Mouse (Mus musculus) kidney, adult 2 months (tissue): ENCODE results near the gene Ccs. TPM values are rescaled to one million over a fixed set of nuclear protein-coding genes. Genes with fewer than 3 reads are reported as not detected.

Source experiments
- DNase-seq: peaks from one replicate; pipeline ENCODE4 v3.0.0; 2021
- H3K27ac ChIP-seq: fragments of 200-500 bp; 2 replicates; pipeline ENCODE4 v1.5.1; 2012; ENCODE audit warnings: low read depth, low read length, control low read depth, inconsistent platforms; ENCODE audit not compliant: insufficient read depth
- H3K27me3 ChIP-seq: fragments of 200-500 bp; replicated peaks from 2 replicates; pipeline ENCODE4 v1.6.1; 2012; ENCODE audit warnings: mild to moderate bottlenecking, moderate library complexity, low read length, inconsistent platforms; ENCODE audit not compliant: control insufficient read depth, insufficient read depth
- H3K36me3 ChIP-seq: fragments of 200-500 bp; 2 replicates; pipeline ENCODE4 v1.6.1; 2012; ENCODE audit warnings: mild to moderate bottlenecking, moderate library complexity, low read length, inconsistent platforms; ENCODE audit not compliant: control insufficient read depth, insufficient read depth
- H3K4me1 ChIP-seq: fragments of 200-500 bp; 2 replicates; pipeline ENCODE4 v1.6.1; 2011; ENCODE audit warnings: low read length; ENCODE audit not compliant: control insufficient read depth, insufficient read depth
- H3K4me3 ChIP-seq: fragments of 200-500 bp; 2 replicates; pipeline ENCODE4 v1.5.1; 2011; ENCODE audit warnings: mild to moderate bottlenecking, low read depth, low read length, control low read depth; ENCODE audit not compliant: insufficient read depth
- CTCF ChIP-seq: fragments of 200-500 bp; conservative IDR thresholded peaks from 2 replicates; pipeline ENCODE4 v1.5.1; 2011; ENCODE audit warnings: low read depth, mild to moderate bottlenecking, control low read depth, low read length, moderate library complexity, mixed read lengths; ENCODE audit not compliant: insufficient read depth, insufficient read length
- POLR2A ChIP-seq: fragments of 200-500 bp; IDR thresholded peaks from one replicate; pipeline ENCODE4 v1.6.1; 2011; ENCODE audit warnings: low read depth, low read length, control low read depth
- WGBS: fragments of 180-500 bp; shearing (Covaris S2); methylation state at CpG from one replicate; pipeline ENCODE4 v1.1.7; 2018; 5-methylcytosine and 5-hydroxymethylcytosine counted together
- polyA plus RNA-seq: library from polyadenylated mRNA; depleted of rRNA; stranded (reverse); fragments of >200 nt; gene quantifications from 2 replicates; pipeline ENCODE4 v1.2.3, GENCODE M21; 2012

Ccs gene
- polyA plus RNA-seq, 1 experiment, result 192 TPM

- DNase-seq, result peak; percentile 40
- H3K27ac ChIP-seq, result no peak overlapping the region
- no peak overlapping the region for H3K4me3 ChIP-seq
- H3K36me3 ChIP-seq, result no peaks in the 10 kb centered on the region; the same call in 1 of the 2 replicates
- 6% methylated on average over 17 of the region's 17 CpGs for WGBS
- H3K27me3 ChIP-seq, result no peaks in the 10 kb centered on the region
- no peak for TF ChIP-seq POLR2A
- no peak for TF ChIP-seq CTCF
- no peaks in the 10 kb centered on the region for H3K4me1 ChIP-seq
Measured at GRCm38 (mm10) chr19:4865147-4865546, 26.0 kb upstream of the Ccs start.

DNA sequence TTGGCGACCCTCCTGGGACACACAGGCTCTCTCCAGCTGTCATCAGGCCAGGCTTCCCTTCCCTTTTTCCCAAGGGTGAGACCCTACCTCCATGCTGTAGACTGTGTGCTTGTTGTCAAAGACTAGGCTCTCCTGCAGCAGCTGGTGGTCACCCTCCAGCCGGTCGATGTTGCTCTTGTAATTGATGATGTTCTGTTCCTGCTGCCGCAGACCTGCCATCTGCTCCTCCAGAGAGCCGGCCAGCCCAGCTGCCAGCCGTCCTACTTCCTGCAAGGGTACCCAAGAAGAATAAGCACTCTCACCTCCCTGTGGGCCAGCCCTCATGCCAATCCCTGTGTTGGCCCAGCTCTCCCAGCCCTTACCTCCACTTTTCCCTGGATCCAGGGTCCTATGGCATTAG is 23.9 kb upstream of the Ccs start:
- H3K4me3 ChIP-seq, result no peak overlapping the region
- WGBS, result 59% methylated on average over 6 of the region's 6 CpGs

GRCm38 (mm10) chr19:4859081-4859480 is 19.9 kb upstream of the Ccs start:
- Histone ChIP-seq H3K4me3 (no peak overlapping the region), H3K36me3 (no peaks in the 10 kb centered on the region; the same call in 1 of the 2 replicates), H3K27ac (no peak overlapping the region), H3K4me1 (peaks cover 10% of the 10 kb centered on the region; the same call in 1 of the 2 replicates), H3K27me3 (no peaks in the 10 kb centered on the region)
- WGBS, result 74% methylated on average over 6 of the region's 6 CpGs
- TF ChIP-seq POLR2A (no peak), CTCF (no peak)
- DNase-seq, result no peak

More for the DNA sequence above, 23.9 kb upstream of the Ccs start:
- Histone ChIP-seq H3K27me3 (no peaks in the 10 kb centered on the region), H3K4me1 (no peaks in the 10 kb centered on the region), H3K36me3 (no peaks in the 10 kb centered on the region; the same call in 1 of the 2 replicates), H3K27ac (no peak overlapping the region)
- no peak for DNase-seq
- TF ChIP-seq POLR2A (no peak), CTCF (no peak)

GRCm38 (mm10) chr19:4855951-4856350 is 16.8 kb upstream of the Ccs start:
- Histone ChIP-seq H3K4me1 (peaks cover 10% of the 10 kb centered on the region; the same call in 1 of the 2 replicates), H3K4me3 (peak overlapping the region; percentile 71; the same call in 1 of the 2 replicates), H3K36me3 (no peaks in the 10 kb centered on the region; the same call in 1 of the 2 replicates), H3K27me3 (no peaks in the 10 kb centered on the region), H3K27ac (no peak overlapping the region)
- no peak for TF ChIP-seq POLR2A
- TF ChIP-seq CTCF, result no peak
- DNase-seq, result no peak
- 83% methylated on average over 4 of the region's 4 CpGs for WGBS

GRCm38 (mm10) chr19:4855470-4855820 is 16.3 kb upstream of the Ccs start:
- 3% methylated on average over 14 of the region's 14 CpGs for WGBS
- no peaks in the 10 kb centered on the region; the same call in 1 of the 2 replicates for H3K36me3 ChIP-seq
- H3K4me1 ChIP-seq, result peaks cover 10% of the 10 kb centered on the region; the same call in 1 of the 2 replicates
- TF ChIP-seq POLR2A (no peak), CTCF (no peak)
- H3K27me3 ChIP-seq, result no peaks in the 10 kb centered on the region
- DNase-seq, result no peak
- peak overlapping the region; percentile 37 for H3K27ac ChIP-seq
- peak overlapping the region; percentile 71 for H3K4me3 ChIP-seq

DNA sequence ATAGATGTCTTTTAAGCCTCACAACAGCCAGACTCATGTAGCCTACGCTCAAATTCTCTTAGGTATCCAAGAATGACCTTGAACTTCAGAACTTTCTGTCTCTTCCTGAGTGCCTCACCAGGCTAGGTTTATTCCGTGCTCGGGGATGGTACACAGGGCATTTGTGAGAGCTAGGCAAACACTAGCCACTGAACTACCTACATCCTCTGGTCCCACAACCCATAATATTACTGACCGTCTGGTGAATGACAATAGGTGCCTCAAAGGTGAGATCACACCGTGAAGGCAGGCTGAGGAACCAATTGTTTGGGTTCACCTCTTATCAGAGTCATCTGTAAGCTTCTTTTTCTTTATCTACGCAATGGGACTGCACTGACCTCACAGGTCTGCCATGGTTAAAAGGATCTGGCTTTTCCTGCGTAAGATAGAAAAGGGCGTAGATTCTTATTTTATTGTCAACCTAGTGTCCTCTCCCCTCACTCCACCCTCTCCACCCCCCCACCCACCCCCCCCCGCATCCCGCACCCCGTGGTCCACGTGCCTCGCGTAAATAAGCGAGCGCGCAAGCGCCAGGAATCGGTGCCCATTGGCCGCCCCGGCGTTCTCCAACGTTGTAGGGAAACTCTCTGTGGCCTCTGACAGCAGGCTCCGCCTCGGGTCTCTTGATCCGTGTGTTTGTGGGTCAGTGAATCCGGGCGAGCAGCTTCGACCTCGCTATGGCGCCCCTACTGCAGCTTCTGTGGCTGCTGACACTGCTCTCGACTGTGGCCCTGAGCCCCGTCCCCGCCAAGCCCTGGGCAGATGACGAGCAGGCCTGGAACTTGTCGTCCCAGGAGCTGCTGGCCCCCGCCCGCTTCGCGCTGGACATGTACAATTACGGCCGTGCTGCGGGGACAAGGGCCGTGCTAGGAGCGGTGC is 15.7 kb upstream of the Ccs start, which contains the start of gene Ctsf:
Gene Ctsf (plus strand): TSS at position 579 of the 918 bp plus-strand sequence.
- WGBS, result 3% methylated on average over 45 of the region's 45 CpGs
- Histone ChIP-seq H3K27me3 (no peaks in the 10 kb centered on the region), H3K36me3 (no peaks in the 10 kb centered on the region), H3K4me1 (peaks cover 10% of the 10 kb centered on the region; the same call in 1 of the 2 replicates), H3K27ac (peak within 1 kb of the TSS; percentile 37), H3K4me3 (peak within 1 kb of the TSS; percentile 71)
- TF ChIP-seq CTCF (no peak), POLR2A (peak; percentile 36)
- DNase-seq, result peak; percentile 97

GRCm38 (mm10) chr19:4850281-4850680 is 11.1 kb upstream of the Ccs start:
- no peaks in the 10 kb centered on the region for H3K27me3 ChIP-seq
- no peak for TF ChIP-seq POLR2A
- no peak for TF ChIP-seq CTCF
- WGBS, result 59% methylated on average over 5 of the region's 5 CpGs
- H3K27ac ChIP-seq, result no peak overlapping the region
- H3K4me1 ChIP-seq, result peaks cover 4% of the 10 kb centered on the region; the same call in 1 of the 2 replicates
- no peaks in the 10 kb centered on the region for H3K36me3 ChIP-seq
- no peak overlapping the region for H3K4me3 ChIP-seq
- DNase-seq, result no peak
